Mouse (Mus musculus) embryonic facial prominence, embryonic 11.5 days (tissue): ENCODE results near the gene Psmd14. TPM values are rescaled to one million over a fixed set of nuclear protein-coding genes. Genes with fewer than 3 reads are reported as not detected.

Experiments used
- ATAC-seq: fragments of 200-750 bp; cut with Nextera tagmentation; replicated peaks from 2 replicates; pipeline ENCODE4 v1.8.0; 2017; ENCODE audit warnings: low read depth; ENCODE audit not compliant: insufficient number of reproducible peaks, low FRiP score, low TSS enrichment
- DNase-seq: peaks from one replicate; pipeline ENCODE4 v3.0.0-alpha.2; 2015; ENCODE audit warnings: low spot score
- H3K27ac ChIP-seq: fragments of 300-500 bp; sonication (generic); replicated peaks from 2 replicates; pipeline ENCODE4 v1.5.1; 2014; ENCODE audit warnings: mild to moderate bottlenecking, low read depth, low read length, control low read depth
- H3K27me3 ChIP-seq: fragments of 300-500 bp; sonication (generic); 2 replicates; pipeline ENCODE4 v1.6.1; 2014; ENCODE audit warnings: mild to moderate bottlenecking, low read length, moderate library complexity, mixed read lengths; ENCODE audit not compliant: control insufficient read depth, insufficient read depth
- H3K36me3 ChIP-seq: fragments of 300-500 bp; sonication (generic); replicated peaks from 2 replicates; pipeline ENCODE4 v1.6.1; 2014; ENCODE audit warnings: low read depth, mild to moderate bottlenecking, low read length, moderate library complexity, mixed read lengths; ENCODE audit not compliant: control insufficient read depth, insufficient read depth
- H3K4me1 ChIP-seq: fragments of 300-500 bp; sonication (generic); 2 replicates; pipeline ENCODE4 v1.6.1; 2014; ENCODE audit warnings: low read length, mixed read lengths; ENCODE audit not compliant: control insufficient read depth, insufficient read depth
- H3K4me2 ChIP-seq: fragments of 300-500 bp; sonication (generic); 2 replicates; pipeline ENCODE4 v1.6.1; 2014; ENCODE audit warnings: low read depth, mild to moderate bottlenecking, control low read depth, low read length, moderate library complexity
- H3K4me3 ChIP-seq: fragments of 300-500 bp; sonication (generic); 2 replicates; pipeline ENCODE4 v1.5.1; 2014; ENCODE audit warnings: low read depth, low read length, control low read depth
- H3K9ac ChIP-seq: fragments of 300-500 bp; sonication (generic); replicated peaks from 2 replicates; pipeline ENCODE4 v1.6.1; 2014; ENCODE audit warnings: mild to moderate bottlenecking, control low read depth, low read length
- H3K9me3 ChIP-seq: fragments of 300-500 bp; sonication (generic); replicated peaks from 2 replicates; pipeline ENCODE4 v1.6.1; 2016; ENCODE audit warnings: mild to moderate bottlenecking, low read length, inconsistent platforms, mixed read lengths; ENCODE audit not compliant: control insufficient read depth
- WGBS: fragments of 180-500 bp; shearing (Covaris S2); extraction: QIAGEN DNeasy Blood & Tissue Kit; methylation state at CpG from one replicate; pipeline ENCODE4 v1.1.7; 2014; 5-methylcytosine and 5-hydroxymethylcytosine counted together
- microRNA-seq: library from miRNA; unstranded; fragments of <30 nt; microRNA quantifications from one replicate; pipeline ENCODE4, GENCODE M21; 2016; ENCODE audit warnings: borderline number of aligned reads
- polyA plus RNA-seq: library from polyadenylated mRNA; unstranded; fragments of >200 nt; fragmentation: Nextera tagmentation; extraction: Ambion mirVana; gene quantifications from 2 replicates; pipeline ENCODE4 v1.2.1, GENCODE M21; 2014

Gene Psmd14
- polyA plus RNA-seq, 1 experiment from 2014 or later: 262 TPM

- Histone ChIP-seq H3K4me1 (peaks cover 2% of the 10 kb centered on the region; the same call in 1 of the 2 replicates), H3K4me2 (no peak overlapping the region), H3K9me3 (no peaks in the 10 kb centered on the region), H3K27me3 (peaks cover 2% of the 10 kb centered on the region), H3K9ac (no peak overlapping the region), H3K4me3 (no peak overlapping the region), H3K27ac (no peak overlapping the region), H3K36me3 (no peaks in the 10 kb centered on the region)
- no peak for ATAC-seq
- WGBS: 89% methylated on average over 1 of the region's 1 CpGs
- no peak for DNase-seq
Observed at GRCm38 (mm10) chr2:61818197-61818596, 106.7 kb downstream of the Psmd14 start.

GRCm38 (mm10) chr2:61820203-61820602, 108.7 kb downstream of the Psmd14 start:
- Histone ChIP-seq H3K27me3 (no peaks in the 10 kb centered on the region; the same call in 1 of the 2 replicates), H3K4me3 (no peak overlapping the region), H3K4me1 (peaks cover 2% of the 10 kb centered on the region; the same call in 1 of the 2 replicates), H3K27ac (no peak overlapping the region), H3K9me3 (no peaks in the 10 kb centered on the region), H3K36me3 (no peaks in the 10 kb centered on the region), H3K9ac (no peak overlapping the region), H3K4me2 (no peak overlapping the region)
- ATAC-seq: no peak
- DNase-seq: no peak
- WGBS: 73% methylated on average over 4 of the region's 4 CpGs

- H3K27ac ChIP-seq: no peak overlapping the region
- H3K4me3 ChIP-seq: no peak overlapping the region
- H3K4me2 ChIP-seq: no peak overlapping the region
- H3K36me3 ChIP-seq: no peaks in the 10 kb centered on the region
- H3K4me1 ChIP-seq: no peaks in the 10 kb centered on the region
- DNase-seq (no peak), ATAC-seq (no peak)
- 81% methylated on average over 1 of the region's 1 CpGs for WGBS
- no peak overlapping the region for H3K9ac ChIP-seq
- H3K9me3 ChIP-seq: no peaks in the 10 kb centered on the region
- no peaks in the 10 kb centered on the region for H3K27me3 ChIP-seq
Observed at GRCm38 (mm10) chr2:61823426-61824140, 112.1 kb downstream of the Psmd14 start.

GRCm38 (mm10) chr2:61837243-61837806, 125.8 kb downstream of the Psmd14 start:
- ATAC-seq: no peak
- 86% methylated on average over 2 of the region's 2 CpGs for WGBS

More at GRCm38 (mm10) chr2:61837243-61837806, 125.8 kb downstream of the Psmd14 start:
- Histone ChIP-seq H3K27me3 (no peaks in the 10 kb centered on the region), H3K9ac (no peak overlapping the region), H3K27ac (no peak overlapping the region), H3K36me3 (no peaks in the 10 kb centered on the region), H3K4me1 (no peaks in the 10 kb centered on the region), H3K4me3 (no peak overlapping the region), H3K4me2 (no peak overlapping the region), H3K9me3 (no peaks in the 10 kb centered on the region)
- DNase-seq: no peak

Small RNA genes lying within 50 kb of the gene (microRNA-seq; reads per million reads assigned to microRNA genes)
- not detected for gene Gm22403

Other genes with a start within 250 kb of the Psmd14 start
- gene Tank, start 133.1 kb upstream of the Psmd14 start, polyA plus RNA-seq: 37.3 and 38.8 TPM in 2 replicates
- 0.57 and 0.65 TPM in 2 replicates for gene Tbr1, start 91.2 kb downstream of the Psmd14 start, polyA plus RNA-seq